Mouse (Mus musculus): ENCODE results near the gene Prm1.
A peak's percentile ranks its signal among the peaks of the same experiment; 100 is the strongest.
"Not testable (repeated sequence)": the region's sequence is repeated elsewhere in the genome, so short reads cannot be mapped to it uniquely, and the experiment has no call there.

The Prm1 gene

GRCm38 (mm10) chr16:10805789-10806527 is at the start of gene Prm1:
Prm1 (minus strand) TSS chr16:10805839.
- DNase-seq (ENCODE audit: low spot score): no peak

- not testable (repeated sequence) for DNase-seq (ENCODE audit: low spot score)
Measured at GRCm38 (mm10) chr16:10852216-10852615, 46.6 kb upstream of the Prm1 start.

GRCm38 (mm10) chr16:10850905-10851304 is 45.3 kb upstream of the Prm1 start:
- DNase-seq (ENCODE audit: low spot score): no peak

DNA sequence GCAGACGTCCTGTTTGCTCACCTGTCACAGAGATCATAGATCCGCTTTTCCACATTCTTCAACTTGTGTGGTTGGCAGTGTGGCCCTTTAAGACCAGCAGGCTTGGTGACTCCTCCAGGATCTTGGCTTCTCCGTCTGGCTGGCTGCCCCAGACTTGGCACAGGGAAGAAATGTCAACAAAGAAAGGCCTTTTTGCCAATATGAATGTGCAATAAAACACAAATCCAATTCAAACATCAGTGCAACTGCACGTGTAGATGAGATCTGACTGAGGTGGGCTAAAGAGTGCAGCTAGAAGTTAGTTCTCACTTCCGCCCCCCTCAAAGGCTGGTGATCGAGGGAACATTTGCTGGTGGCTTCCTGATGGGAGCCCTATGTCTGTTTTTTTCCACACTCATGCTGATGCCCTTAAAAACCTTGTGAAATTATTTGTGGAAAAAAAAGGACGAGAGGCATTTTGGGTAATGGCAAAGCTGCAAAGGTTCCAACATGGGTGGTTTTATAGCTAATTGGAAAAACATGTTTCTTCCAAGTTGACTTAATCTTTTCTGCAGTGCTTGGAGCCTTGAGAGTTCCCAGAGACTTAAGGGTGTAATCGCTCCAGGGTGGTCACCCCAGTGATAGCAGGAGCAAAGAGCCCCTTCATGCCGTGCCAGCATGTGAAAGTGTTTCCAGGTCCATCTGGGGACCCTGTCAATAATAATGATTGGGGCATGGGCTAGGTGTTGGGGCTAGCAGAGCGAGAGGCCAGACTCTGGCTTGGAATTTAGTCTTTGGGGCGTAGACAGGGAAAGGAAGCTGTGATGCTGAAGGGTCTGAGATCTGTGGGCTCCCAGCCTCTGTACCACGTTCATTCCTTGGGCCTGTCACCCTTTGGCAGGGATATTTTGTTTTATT is 44.6 kb upstream of the Prm1 start:
- no peak for DNase-seq (ENCODE audit: low spot score)

DNA sequence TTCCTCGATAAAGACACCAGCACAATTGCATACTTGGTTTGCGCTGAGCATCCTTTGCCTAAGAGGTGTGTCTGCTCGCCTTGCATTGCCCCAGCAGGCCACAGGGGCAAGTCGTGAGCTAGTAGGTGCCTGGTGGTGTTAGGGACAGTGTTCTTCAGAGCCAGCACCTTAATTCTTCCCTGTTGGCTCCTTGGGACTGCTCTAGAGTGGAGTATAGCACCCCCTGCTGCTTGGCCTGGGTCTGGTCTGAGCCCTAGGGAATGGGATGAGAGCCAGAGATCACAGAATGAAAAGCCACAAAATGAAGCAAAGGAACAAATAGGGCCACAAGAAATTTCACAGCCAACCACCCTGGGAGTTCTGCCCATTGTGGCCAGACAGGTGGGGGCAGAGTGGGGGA is 40.9 kb upstream of the Prm1 start:
- DNase-seq (ENCODE audit: low spot score): peak; percentile 60

- no peak for DNase-seq (ENCODE audit: low spot score)
Measured at GRCm38 (mm10) chr16:10845952-10846351, 40.3 kb upstream of the Prm1 start.

GRCm38 (mm10) chr16:10844319-10844670 is 38.7 kb upstream of the Prm1 start:
- no peak for DNase-seq (ENCODE audit: low spot score)

DNA sequence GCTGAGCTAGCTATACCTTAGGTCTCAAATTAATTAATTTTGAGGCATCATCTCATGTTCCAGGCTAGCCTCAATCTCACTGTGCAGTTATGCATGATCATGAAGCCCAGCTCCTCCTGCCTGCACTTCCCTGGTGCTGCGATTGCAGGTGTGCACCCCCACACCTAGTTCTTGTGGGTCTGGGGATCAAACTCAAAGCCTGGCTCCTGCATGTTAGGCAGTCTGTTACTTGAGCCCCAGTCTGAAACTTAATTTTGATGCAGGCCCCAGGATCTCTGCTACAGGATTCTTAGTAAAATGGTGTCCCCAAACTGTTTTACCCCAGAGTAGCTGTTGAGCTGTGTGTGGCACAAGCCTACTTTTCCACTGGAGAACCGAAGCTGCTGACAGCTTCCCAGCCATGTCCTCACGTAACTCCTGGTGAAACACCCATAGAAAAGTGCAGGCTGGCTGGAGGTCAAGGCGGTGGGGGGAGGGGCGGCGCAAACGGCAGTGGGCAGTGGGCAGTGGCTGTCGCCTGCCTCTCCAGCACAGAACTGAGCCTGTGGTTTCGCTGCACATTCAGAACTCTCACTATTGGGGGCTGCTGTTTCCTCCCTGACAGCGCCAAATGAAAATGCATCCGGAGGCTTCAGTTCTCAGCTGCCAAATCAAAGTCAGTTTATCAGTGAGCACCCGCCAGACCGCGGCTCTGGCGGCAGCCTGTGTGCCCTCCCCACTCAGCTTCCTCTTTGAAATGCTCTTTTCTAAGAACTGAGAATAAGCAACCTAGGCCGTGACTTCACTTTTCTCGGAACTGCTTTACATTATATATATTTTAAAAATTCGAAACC is 38.1 kb upstream of the Prm1 start:
- peak; percentile 85 for DNase-seq (ENCODE audit: low spot score)

GRCm38 (mm10) chr16:10842282-10842855 is 36.7 kb upstream of the Prm1 start:
- DNase-seq (ENCODE audit: low spot score): no peak

GRCm38 (mm10) chr16:10840018-10840417 is 34.4 kb upstream of the Prm1 start:
- DNase-seq (ENCODE audit: low spot score): no peak

DNA sequence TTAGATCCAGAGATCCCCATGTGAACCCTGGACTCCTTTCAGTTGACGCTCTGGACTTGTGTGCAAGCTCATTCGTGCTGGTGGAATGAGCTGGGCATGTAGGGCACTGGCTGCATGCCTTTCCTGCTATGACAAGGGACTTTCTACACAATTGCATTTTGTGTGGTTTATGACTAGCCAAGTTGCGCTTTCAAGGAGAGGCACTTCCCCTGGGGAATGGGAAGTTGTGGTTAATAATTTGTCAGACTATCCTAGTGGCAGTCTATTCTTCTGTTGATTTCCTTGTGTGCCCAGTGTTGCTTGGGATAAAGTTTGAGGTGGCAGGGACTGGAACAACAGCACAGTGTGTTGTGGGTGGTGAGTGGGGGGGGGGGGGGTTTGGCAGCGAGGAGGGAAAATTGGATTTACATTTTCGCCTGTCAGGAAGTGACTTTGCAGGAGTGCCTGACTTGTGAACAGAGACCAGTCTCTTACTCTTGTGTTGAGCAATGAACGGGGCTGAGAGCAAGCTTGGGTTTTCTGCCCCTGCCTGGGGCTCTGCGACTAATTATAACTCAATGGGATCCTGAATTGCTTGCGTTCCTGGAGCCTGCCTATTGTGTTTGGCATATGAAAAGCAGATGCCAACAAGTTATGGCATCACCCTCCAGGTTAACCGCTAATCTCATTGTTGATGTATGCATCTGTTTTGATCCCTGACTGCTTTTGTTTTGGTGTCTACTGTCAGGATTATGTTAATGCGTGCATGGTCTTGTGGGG is 33.0 kb upstream of the Prm1 start:
- DNase-seq (ENCODE audit: low spot score): no peak

GRCm38 (mm10) chr16:10837903-10838302 is 32.3 kb upstream of the Prm1 start:
- DNase-seq (ENCODE audit: low spot score): no peak

DNA sequence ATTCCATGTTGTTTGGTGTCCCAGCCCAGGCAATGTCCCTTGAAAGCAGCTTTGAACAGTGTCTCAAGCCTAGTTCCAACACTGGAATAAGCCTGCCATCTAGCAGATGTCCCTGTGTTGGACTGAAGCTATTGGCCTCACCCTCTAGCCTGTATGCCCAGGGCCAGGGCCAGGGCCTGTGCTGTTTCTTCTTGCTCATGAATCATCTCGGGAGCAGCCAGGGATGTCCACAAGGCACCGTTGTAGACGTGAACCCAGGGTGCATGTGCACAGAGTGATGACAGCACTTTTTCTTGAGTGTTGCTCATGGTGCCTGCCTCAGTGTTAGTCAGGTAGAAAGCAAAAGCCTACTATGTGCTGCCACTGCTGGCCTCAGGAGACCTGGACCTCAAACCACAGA is 31.6 kb upstream of the Prm1 start:
- no peak for DNase-seq (ENCODE audit: low spot score)

DNA sequence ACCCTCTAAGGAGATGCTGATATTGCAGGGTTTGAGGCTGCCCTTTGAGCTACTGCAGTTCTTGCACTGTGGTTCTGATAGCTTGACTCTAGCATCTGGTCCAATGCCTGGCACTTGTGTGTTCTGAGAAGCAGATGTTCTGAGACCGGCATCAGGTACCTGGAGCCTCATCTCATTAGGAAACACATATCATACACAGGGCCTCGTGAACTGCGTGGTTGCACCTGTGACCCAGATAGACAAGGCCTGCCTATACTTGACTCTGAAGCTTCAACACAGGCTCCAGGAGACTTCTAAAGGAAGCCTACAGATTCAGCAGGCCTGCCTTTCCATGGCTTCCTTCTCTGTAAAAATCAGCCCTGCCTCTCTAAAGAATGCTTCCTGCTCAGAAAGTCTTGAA is 30.7 kb upstream of the Prm1 start:
- DNase-seq (ENCODE audit: low spot score): no peak

DNA sequence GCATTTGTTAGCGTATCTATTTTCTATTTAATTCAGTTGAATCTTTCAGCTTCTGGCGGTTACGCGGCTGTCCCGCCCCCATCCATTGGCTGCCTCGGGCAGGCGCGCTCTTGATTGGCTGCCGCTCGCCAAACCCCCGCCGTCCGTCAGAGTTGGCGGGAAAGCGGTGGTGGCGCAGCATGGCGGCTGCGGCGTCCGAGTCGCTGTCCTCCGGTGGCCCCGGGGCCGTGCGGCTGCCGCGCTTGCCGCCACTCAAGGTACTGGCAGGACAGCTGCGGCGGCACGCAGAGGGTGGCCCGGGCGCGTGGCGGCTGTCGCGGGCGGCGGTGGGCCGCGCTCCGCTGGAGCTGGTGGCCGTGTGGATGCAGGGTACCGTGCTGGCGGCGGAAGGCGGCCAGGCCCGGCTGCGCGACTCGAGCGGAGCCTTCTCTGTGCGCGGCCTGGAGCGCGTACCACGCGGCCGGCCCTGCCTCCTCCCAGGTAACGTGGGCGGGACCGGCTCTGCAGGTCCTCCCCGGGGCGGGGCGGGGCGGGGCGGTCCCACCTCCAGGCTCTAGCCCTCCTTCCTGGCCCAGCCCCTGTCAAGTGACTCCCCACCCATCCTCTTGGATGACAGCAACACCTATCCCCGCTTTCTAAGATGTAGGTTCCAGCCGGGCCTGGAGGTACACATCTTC is 29.4 kb upstream of the Prm1 start, which contains the start of gene Rmi2:
Gene Rmi2, plus strand, starts transcription at position 149 of the 677 bp plus-strand sequence.
- DNase-seq (ENCODE audit: low spot score): peak; percentile 83

DNA sequence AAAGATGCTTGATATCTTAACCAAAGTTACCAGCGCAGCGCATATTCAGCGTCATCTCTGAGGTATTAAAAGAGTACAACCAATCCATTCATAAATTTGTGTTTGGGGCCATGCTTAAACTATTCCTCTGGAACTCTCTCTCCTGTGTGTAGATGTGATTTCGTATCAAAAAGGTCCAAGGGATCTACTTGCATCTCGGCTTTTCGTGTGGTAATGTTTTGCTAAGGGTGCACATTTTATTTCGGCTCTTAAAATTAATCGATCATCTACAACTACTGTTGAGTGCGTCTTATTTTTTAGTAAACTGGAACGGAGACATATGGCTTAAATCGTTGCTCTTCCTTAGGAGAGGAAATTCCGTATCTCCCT is 28.9 kb upstream of the Prm1 start:
- no peak for DNase-seq (ENCODE audit: low spot score)

DNA sequence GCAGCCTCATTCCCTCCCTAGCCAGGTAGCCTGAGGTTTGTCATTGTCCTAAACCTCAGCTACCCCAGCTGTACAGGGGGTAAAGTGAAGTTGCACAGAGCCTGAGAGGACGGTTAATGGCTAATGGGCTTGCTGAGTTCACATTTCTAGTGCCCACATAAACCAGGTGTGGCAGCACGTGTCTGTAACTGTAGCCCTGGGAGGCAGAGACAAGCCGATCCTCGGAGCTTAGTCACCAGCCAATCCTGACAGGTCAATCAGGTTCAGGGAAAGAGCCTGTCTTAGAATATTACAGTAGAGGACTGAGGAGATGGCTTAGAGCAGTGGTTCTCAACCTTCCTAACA is 22.8 kb upstream of the Prm1 start:
- no peak for DNase-seq (ENCODE audit: low spot score)

DNA sequence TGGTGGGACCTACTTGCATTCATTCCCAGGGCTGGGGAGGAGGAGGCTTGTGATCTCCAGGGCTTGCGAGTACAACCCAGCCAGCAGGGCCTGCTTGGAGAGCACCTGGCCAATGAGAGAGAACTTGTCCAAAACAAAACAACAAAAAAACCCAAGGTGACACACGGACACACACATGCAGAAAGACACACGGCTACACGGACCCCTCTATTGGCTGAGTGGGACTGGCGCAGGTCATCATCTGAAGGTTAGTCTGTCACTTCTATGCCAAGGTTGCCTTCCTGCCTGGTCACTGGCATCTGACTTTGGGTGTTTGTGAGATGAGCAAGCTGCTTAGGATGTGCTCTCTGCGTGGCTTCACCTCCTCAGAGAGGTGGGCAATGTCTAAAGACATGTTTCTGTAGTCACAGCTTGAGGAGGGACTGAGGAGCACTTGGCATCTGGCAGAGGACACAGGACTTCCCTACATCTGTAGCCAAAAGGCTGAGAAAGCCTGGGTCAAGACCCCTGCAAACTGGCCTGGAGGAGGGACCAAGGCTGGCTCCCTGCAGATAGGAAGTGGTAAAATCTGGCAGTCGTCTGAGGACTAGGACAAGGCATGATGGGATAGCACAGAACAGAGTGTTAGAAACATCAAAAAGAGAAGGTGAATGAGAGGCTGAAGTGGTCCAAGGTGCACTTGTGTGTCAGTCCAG is 22.3 kb upstream of the Prm1 start:
- no peak for DNase-seq (ENCODE audit: low spot score)

DNA sequence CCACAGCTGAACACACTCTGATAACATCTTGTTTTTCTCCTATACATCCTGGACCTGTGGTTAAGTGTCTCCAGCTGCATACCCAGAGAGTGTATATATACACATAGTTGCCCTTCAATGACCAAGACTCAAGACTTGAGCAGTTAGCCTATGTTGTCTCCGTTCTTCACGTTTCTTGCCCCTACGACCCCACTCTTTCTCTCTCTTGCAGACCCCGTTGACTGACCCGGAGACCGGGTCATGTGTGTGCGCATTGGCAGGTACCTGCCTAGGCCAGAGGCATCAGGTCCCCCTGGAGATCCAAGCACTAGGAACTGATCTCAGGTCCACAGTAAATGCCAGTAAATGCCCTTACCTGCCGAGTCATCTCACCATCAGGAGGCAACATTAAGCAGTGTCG is 21.6 kb upstream of the Prm1 start:
- DNase-seq (ENCODE audit: low spot score): peak; percentile 18

DNA sequence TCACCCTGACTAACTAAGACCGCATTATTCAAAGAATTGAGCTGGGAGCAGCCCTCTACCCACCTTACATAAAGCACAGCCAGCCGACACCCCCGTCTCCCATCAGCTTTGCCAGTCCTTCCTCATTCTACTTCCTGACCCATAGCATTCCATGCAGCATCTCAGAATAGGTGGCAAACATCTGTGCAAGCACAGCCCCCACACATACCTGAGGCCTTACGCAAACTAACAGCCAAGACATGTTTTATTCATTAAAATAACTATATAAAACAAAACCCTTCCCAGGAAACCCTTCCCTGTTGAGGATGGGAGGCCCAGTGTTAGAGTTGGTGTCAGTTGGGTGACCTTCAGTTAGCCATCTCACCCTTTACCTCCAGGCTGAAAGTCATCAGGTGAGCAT is 20.2 kb upstream of the Prm1 start:
- DNase-seq (ENCODE audit: low spot score): no peak
